Mouse (Mus musculus): ENCODE data around the gene Olfr399.

DNA sequence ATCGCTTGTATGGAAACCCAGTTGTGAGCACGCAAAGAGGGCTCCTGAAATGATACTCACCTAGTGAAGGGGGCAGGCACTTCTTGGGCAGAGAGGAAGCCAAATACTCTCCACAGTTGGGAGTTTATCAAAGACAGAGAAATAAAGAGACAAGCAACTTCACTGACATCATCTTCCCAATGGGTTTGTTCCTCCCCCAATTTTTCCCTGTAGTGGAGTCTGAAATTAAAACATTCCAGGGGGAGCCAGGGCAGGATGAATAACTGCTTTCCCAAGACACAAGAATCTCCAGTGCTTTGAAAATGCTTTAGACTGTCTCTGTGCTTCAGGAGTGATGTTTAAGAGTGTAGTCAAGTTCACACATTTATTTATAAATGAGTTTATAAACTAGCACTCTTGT lies at the start of gene Olfr399, which contains the start of gene Olfr139:
- TF ChIP-seq POLR2A (IDR thresholded peaks at IDR 0.05; ENCODE audit: insufficient read length, low read depth): no peak
- TF ChIP-seq POLR2AphosphoS2 (IDR thresholded peaks at IDR 0.05; ENCODE audit: insufficient read length, low read depth): no peak
- TF ChIP-seq MYOG (IDR thresholded peaks at IDR 0.05; ENCODE audit: control insufficient read depth in 1 of 3, insufficient read depth in 1 of 3, insufficient read length in 2 of 3, low read depth in 2 of 3): no peak
- TF ChIP-seq MAX (IDR thresholded peaks at IDR 0.05; ENCODE audit: low read depth): no peak
